Comparison of ENCODE assay signal across 20 mouse cellular contexts in genomic region chr17:87842156-87842555, GRCm38 (mm10). TPM values are rescaled to one million over a fixed set of nuclear protein-coding genes. Genes with fewer than 3 reads are reported as not detected.
"Had no signal": no experiment of that assay in that cellular context is flagged by ENCODE, and none has a peak within 500 bp of the region (broad histone marks: within the 10 kb centered on the region; RNA-seq: fewer than 3 reads in every experiment).

No protein-coding gene starts in this region.

- H3K4me1 ChIP-seq: neural tube, embryonic 13.5 days; neural tube, embryonic 15.5 days; stomach, embryonic 15.5 days had no signal

- H3K27ac ChIP-seq: neural tube, embryonic 13.5 days; neural tube, embryonic 15.5 days; stomach, embryonic 15.5 days; stomach, postnatal 0 days had no signal

- H3K4me3 ChIP-seq: neural tube, embryonic 13.5 days; neural tube, embryonic 15.5 days; stomach, embryonic 15.5 days had no signal

- H3K9ac ChIP-seq: neural tube, embryonic 13.5 days; neural tube, embryonic 15.5 days; stomach, embryonic 15.5 days had no signal

- H3K9me3 ChIP-seq: neural tube, embryonic 13.5 days; neural tube, embryonic 15.5 days; stomach, embryonic 15.5 days had no signal

- H3K36me3 ChIP-seq: neural tube, embryonic 13.5 days; neural tube, embryonic 15.5 days; stomach, embryonic 15.5 days had no signal

- H3K4me2 ChIP-seq: neural tube, embryonic 13.5 days; neural tube, embryonic 15.5 days; stomach, embryonic 15.5 days had no signal

- DNase-seq: retina, postnatal 1 day; right cerebral cortex, adult 18-20 months; right cerebral cortex, postnatal 14 days; right cerebral cortex, postnatal 25 days; right cerebral cortex, postnatal 4 days; spleen, adult 18-20 months; thymus, adult 18-20 months; thymus, adult 2 months; thymus, postnatal 14 days; thymus, postnatal 25 days; thymus, postnatal 36 days; thymus, postnatal 4 days had no signal

- H3K27me3 ChIP-seq: neural tube, embryonic 13.5 days; neural tube, embryonic 15.5 days; stomach, embryonic 15.5 days had no signal

RNA-seq across cellular contexts. Expression of gene Kcnk12, which starts 44.4 kb away (rescaled TPM):
- total RNA-seq: neutrophil, adult 5-6 weeks had no signal
- polyA plus RNA-seq: stomach, embryonic 14.5 days; stomach, embryonic 16.5 days; urinary bladder, adult 2 months had no signal
